In the genomic region with DNA sequence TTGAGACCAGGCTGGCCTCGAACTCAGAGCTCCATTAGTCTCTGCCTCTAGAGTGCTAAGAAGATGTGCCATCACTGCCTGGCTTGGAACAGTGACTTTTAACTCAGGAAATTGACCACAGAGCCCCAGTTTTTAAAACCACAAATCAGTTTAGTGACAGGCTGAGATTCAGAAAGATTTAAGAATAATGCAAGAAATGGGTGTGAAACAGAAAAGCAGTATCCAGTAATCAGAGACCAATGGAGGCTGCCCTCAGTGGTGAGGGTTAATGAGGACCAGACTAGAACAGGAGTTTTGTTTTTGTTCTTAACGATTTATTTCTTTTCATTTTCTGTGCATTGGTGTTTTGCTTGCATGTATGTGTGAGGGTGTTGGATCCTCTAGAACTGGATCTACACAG, we compare ENCODE assay signal across 1 mouse cellular context.
TF ChIP-seq lines count a peak whose summit lies in the region.

No protein-coding gene starts in this region.

TF ChIP-seq in CH12.LX, 34 proteins besides CTCF, POLR2A, EP300 and RAD21:
- TF ChIP-seq MYC (IDR thresholded peaks at IDR 0.05; ENCODE audit: low read depth, low read length) = no peak
- no peak for TF ChIP-seq BHLHE40 (IDR thresholded peaks at IDR 0.05; ENCODE audit: low read depth, low read length)
- no peak for TF ChIP-seq MXI1 (IDR thresholded peaks at IDR 0.05; ENCODE audit: low read depth, low read length)
- TF ChIP-seq ZKSCAN1 (IDR thresholded peaks at IDR 0.05; ENCODE audit: borderline replicate concordance, low read depth, low read length) = no peak
- no peak for TF ChIP-seq SMC3 (IDR thresholded peaks at IDR 0.05; ENCODE audit: low read depth, low read length)
- TF ChIP-seq JUND (conservative IDR thresholded peaks at IDR 0.05; ENCODE audit: low read depth, low read length) = no peak
- TF ChIP-seq TBP (conservative IDR thresholded peaks at IDR 0.05; ENCODE audit: low read depth, low read length) = no peak
- no peak for TF ChIP-seq PAX5 (IDR thresholded peaks at IDR 0.05; ENCODE audit: low read length)
- no peak for TF ChIP-seq GABPA (IDR thresholded peaks at IDR 0.05; ENCODE audit: insufficient replicate concordance, low read depth, low read length)
- no peak for TF ChIP-seq KAT2A (IDR thresholded peaks at IDR 0.05; ENCODE audit: insufficient replicate concordance, low read length)
- no peak for TF ChIP-seq ZNF384 (IDR thresholded peaks at IDR 0.05; ENCODE audit: low read depth, low read length)
- no peak for TF ChIP-seq TCF12 (IDR thresholded peaks at IDR 0.05; ENCODE audit: low read depth, low read length)
- no peak for TF ChIP-seq UBTF (IDR thresholded peaks at IDR 0.05; ENCODE audit: low read depth, low read length)
- TF ChIP-seq USF2 (conservative IDR thresholded peaks at IDR 0.05; ENCODE audit: low read depth, low read length) = no peak
- TF ChIP-seq POLR2AphosphoS2 (IDR thresholded peaks at IDR 0.05; ENCODE audit: low read depth, low read length) = no peak
- no peak for TF ChIP-seq USF1 (IDR thresholded peaks at IDR 0.05; ENCODE audit: low read depth, low read length)
- TF ChIP-seq IRF4 (IDR thresholded peaks at IDR 0.05; ENCODE audit: low read depth, low read length) = no peak
- no peak for TF ChIP-seq NELFE (IDR thresholded peaks at IDR 0.05; ENCODE audit: low read depth, low read length)
- TF ChIP-seq ZMIZ1 (IDR thresholded peaks at IDR 0.05; ENCODE audit: low read depth, low read length) = no peak
